Mouse (Mus musculus) left cerebral cortex, adult 6 months (tissue): ENCODE measurements around the gene Syne3. TPM values are rescaled to one million over a fixed set of nuclear protein-coding genes. Genes with fewer than 3 reads are reported as not detected.

Experiments used
- long read RNA-seq, 2 experiments: library from polyadenylated mRNA; unstranded; transcript quantifications; one replicate each; pipeline ENCODE4 v2.0.0; 2019 to 2020
- polyA plus RNA-seq: library from polyadenylated mRNA; unstranded; fragments of <200 nt; fragmentation: Nextera tagmentation; gene quantifications from 2 replicates; pipeline ENCODE4 v1.2.3, GENCODE M21; 2021

The Syne3 gene
- 0.22 and 0.58 TPM in 2 replicates for polyA plus RNA-seq
- long read RNA-seq, experiment 1, partial matches to known transcripts: 0 of 3 reads
- long read RNA-seq, experiment 1, other reads (novel, unspliced or antisense): 3 of 3 reads
- long read RNA-seq, experiment 2: 0 reads

GRCm38 (mm10) chr12:105009370-105010212, at the start of gene Syne3:
Gene Syne3, minus strand, starts transcription at chr12:105009809.

GRCm38 (mm10) chr12:105032147-105032831, 22.7 kb upstream of the Syne3 start, which contains the start of gene Glrx5:
Gene Glrx5, plus strand, starts transcription at chr12:105032688.

Other genes with a start within 250 kb of the Syne3 start
- gene Clmn, start 144.7 kb downstream of the Syne3 start, polyA plus RNA-seq: 3.7 and 9.5 TPM in 2 replicates
- gene Glrx5, start 22.9 kb upstream of the Syne3 start, polyA plus RNA-seq: 22.6 and 69.9 TPM in 2 replicates
- gene Tcl1b2, start 136.2 kb upstream of the Syne3 start, polyA plus RNA-seq: not detected in 2 replicates
- gene Tcl1b1, start 149.9 kb upstream of the Syne3 start, polyA plus RNA-seq: not detected in 2 replicates
- not detected in 2 replicates for gene Tcl1b5, start 166.5 kb upstream of the Syne3 start, polyA plus RNA-seq
- gene Tcl1b3, start 181.2 kb upstream of the Syne3 start, polyA plus RNA-seq: not detected in 2 replicates
- not detected in 2 replicates for gene Tcl1b4, start 192.1 kb upstream of the Syne3 start, polyA plus RNA-seq
- gene Tcl1, start 213.0 kb upstream of the Syne3 start, polyA plus RNA-seq: not detected in 2 replicates